Mouse (Mus musculus) thymus, adult 2 months (tissue): ENCODE data around the gene Slc29a2. TPM values are rescaled to one million over a fixed set of nuclear protein-coding genes. Genes with fewer than 3 reads are reported as not detected.

ENCODE experiments used
- DNase-seq: peaks from one replicate; pipeline ENCODE4 v3.0.0; 2021
- H3K27ac ChIP-seq: fragments of 200-500 bp; 2 replicates; pipeline ENCODE4 v1.5.1; 2012; ENCODE audit warnings: low read length, control low read depth; ENCODE audit not compliant: control insufficient read depth, insufficient read depth
- H3K27me3 ChIP-seq: fragments of 200-500 bp; 2 replicates; pipeline ENCODE4 v1.6.1; 2012; ENCODE audit warnings: mild to moderate bottlenecking, low read length, moderate library complexity, mixed read lengths; ENCODE audit not compliant: control insufficient read depth, insufficient read depth
- H3K36me3 ChIP-seq: fragments of 200-500 bp; 2 replicates; pipeline ENCODE4 v1.6.1; 2012; ENCODE audit warnings: mild to moderate bottlenecking, low read length, moderate library complexity; ENCODE audit not compliant: control insufficient read depth, insufficient read depth
- H3K4me1 ChIP-seq: fragments of 200-500 bp; replicated peaks from 2 replicates; pipeline ENCODE4 v1.6.1; 2012; ENCODE audit warnings: low read length; ENCODE audit not compliant: control insufficient read depth, insufficient read depth
- H3K4me3 ChIP-seq: fragments of 200-500 bp; 2 replicates; pipeline ENCODE4 v1.5.1; 2012; ENCODE audit warnings: mild to moderate bottlenecking, low read length, control low read depth, moderate library complexity; ENCODE audit not compliant: control insufficient read depth, insufficient read depth
- CTCF ChIP-seq: fragments of 200-500 bp; IDR thresholded peaks from 2 replicates; pipeline ENCODE4 v1.5.1; 2012; ENCODE audit warnings: mild to moderate bottlenecking, control low read depth, low read length, moderate library complexity, borderline replicate concordance; ENCODE audit not compliant: control insufficient read depth, poor library complexity, insufficient read depth; ENCODE audit errors: extremely low read depth
- POLR2A ChIP-seq: fragments of 200-500 bp; IDR thresholded peaks from 2 replicates; pipeline ENCODE4 v1.6.1; 2012; ENCODE audit warnings: mild to moderate bottlenecking, low read length, control low read depth, moderate library complexity; ENCODE audit not compliant: control insufficient read depth, poor library complexity, insufficient read depth; ENCODE audit errors: extremely low read depth
- WGBS: fragments of 180-500 bp; shearing (Covaris S2); methylation state at CpG from one replicate; pipeline ENCODE4 v1.1.7; 2018; 5-methylcytosine and 5-hydroxymethylcytosine counted together
- polyA plus RNA-seq: library from polyadenylated mRNA; depleted of rRNA; stranded (reverse); fragments of >200 nt; gene quantifications from 2 replicates; pipeline ENCODE4 v1.2.3, GENCODE M21; 2012; rRNA removed

Slc29a2 gene
- polyA plus RNA-seq, 1 experiment: 14.6 TPM

- Histone ChIP-seq H3K36me3 (no peaks in the 10 kb centered on the region), H3K27ac (no peak overlapping the region), H3K4me3 (no peak overlapping the region), H3K4me1 (peaks cover 11% of the 10 kb centered on the region), H3K27me3 (peaks cover 25% of the 10 kb centered on the region)
- TF ChIP-seq CTCF: no peak
- no peak for TF ChIP-seq POLR2A
- no peak for DNase-seq
- WGBS: 94% methylated on average over 7 of the region's 7 CpGs
Measured at GRCm38 (mm10) chr19:5069978-5070377, 46.3 kb downstream of the Slc29a2 start.

GRCm38 (mm10) chr19:5071077-5071476, 47.4 kb downstream of the Slc29a2 start:
- no peak for DNase-seq
- Histone ChIP-seq H3K27ac (no peak overlapping the region), H3K27me3 (peaks cover 25% of the 10 kb centered on the region), H3K4me1 (peaks cover 11% of the 10 kb centered on the region), H3K36me3 (no peaks in the 10 kb centered on the region), H3K4me3 (no peak overlapping the region)
- no peak for TF ChIP-seq POLR2A
- no peak for TF ChIP-seq CTCF
- WGBS: 60% methylated on average over 11 of the region's 11 CpGs

GRCm38 (mm10) chr19:5071545-5072369, 48.1 kb downstream of the Slc29a2 start:
- TF ChIP-seq CTCF (no peak), POLR2A (no peak)
- H3K4me3 ChIP-seq: peak overlapping the region; percentile 16
- no peaks in the 10 kb centered on the region for H3K36me3 ChIP-seq
- peaks cover 11% of the 10 kb centered on the region for H3K4me1 ChIP-seq
- no peak for DNase-seq
- WGBS: 12% methylated on average over 40 of the region's 40 CpGs
- H3K27ac ChIP-seq: no peak overlapping the region
- H3K27me3 ChIP-seq: peaks cover 25% of the 10 kb centered on the region

DNA sequence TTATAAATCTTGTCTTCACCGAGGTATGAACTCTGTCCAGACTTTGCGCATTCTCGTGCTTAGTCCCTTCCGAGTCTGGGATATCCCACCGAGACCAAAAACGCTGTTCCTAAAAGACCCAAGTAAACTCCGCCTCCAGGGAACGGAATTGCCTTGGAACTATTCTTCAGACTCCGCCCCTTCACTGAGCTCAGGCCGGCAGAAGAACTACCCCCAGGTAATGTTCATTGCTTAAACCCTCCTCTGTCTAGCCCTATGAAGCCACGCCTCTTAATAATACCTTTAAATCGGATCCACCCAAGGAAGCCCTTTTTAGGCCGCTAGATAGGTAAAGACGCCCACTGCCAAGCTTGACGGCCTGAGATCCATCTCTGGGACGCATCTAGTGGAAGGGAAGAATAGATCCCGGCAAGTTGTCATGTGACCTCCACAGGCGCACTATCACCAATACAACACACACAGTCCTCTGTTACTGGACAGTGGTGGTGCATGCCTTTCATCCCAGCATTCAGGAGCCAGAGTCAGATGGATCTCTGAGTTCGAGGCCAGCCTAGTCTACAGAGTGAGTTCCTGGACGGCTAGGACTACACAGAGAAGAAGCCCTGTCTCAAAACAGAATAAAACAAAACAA, 48.8 kb downstream of the Slc29a2 start:
- TF ChIP-seq POLR2A (no peak), CTCF (no peak)
- peaks cover 25% of the 10 kb centered on the region for H3K27me3 ChIP-seq
- DNase-seq: no peak
- WGBS: 11% methylated on average over 20 of the region's 20 CpGs
- H3K27ac ChIP-seq: no peak overlapping the region
- peak overlapping the region; percentile 16; the same call in 1 of the 2 replicates for H3K4me3 ChIP-seq
- H3K36me3 ChIP-seq: no peaks in the 10 kb centered on the region
- H3K4me1 ChIP-seq: peaks cover 11% of the 10 kb centered on the region

GRCm38 (mm10) chr19:5073028-5073427, 49.4 kb downstream of the Slc29a2 start:
- no peak overlapping the region for H3K4me3 ChIP-seq
- H3K27ac ChIP-seq: no peak overlapping the region
- no peaks in the 10 kb centered on the region for H3K36me3 ChIP-seq
- WGBS: 2% methylated on average over 15 of the region's 15 CpGs
- peaks cover 20% of the 10 kb centered on the region for H3K27me3 ChIP-seq
- TF ChIP-seq CTCF (no peak), POLR2A (no peak)
- DNase-seq: peak; percentile 29
- peaks cover 11% of the 10 kb centered on the region for H3K4me1 ChIP-seq

GRCm38 (mm10) chr19:5073518-5073917, 49.9 kb downstream of the Slc29a2 start:
- Histone ChIP-seq H3K4me1 (peaks cover 11% of the 10 kb centered on the region), H3K4me3 (no peak overlapping the region), H3K27ac (no peak overlapping the region), H3K36me3 (no peaks in the 10 kb centered on the region), H3K27me3 (peaks cover 16% of the 10 kb centered on the region)
- WGBS: 35% methylated on average over 5 of the region's 5 CpGs
- no peak for DNase-seq
- TF ChIP-seq CTCF: no peak
- no peak for TF ChIP-seq POLR2A

- no peak overlapping the region for H3K4me3 ChIP-seq
- H3K27me3 ChIP-seq: peaks cover 6% of the 10 kb centered on the region; the same call in 1 of the 2 replicates
- no peak for DNase-seq
- TF ChIP-seq CTCF (no peak), POLR2A (no peak)
- 91% methylated on average over 1 of the region's 1 CpGs for WGBS
- H3K36me3 ChIP-seq: no peaks in the 10 kb centered on the region
- no peak overlapping the region for H3K27ac ChIP-seq
- H3K4me1 ChIP-seq: no peaks in the 10 kb centered on the region
Measured at GRCm38 (mm10) chr19:5079279-5079678, 55.6 kb downstream of the Slc29a2 start.

Other genes with a start within 250 kb of the Slc29a2 start
- gene Rbm4, start 230.0 kb upstream of the Slc29a2 start, polyA plus RNA-seq: 113 and 130 TPM in 2 replicates
- gene Gm21992, start 212.2 kb upstream of the Slc29a2 start, polyA plus RNA-seq: 30.1 and 56.3 TPM in 2 replicates
- gene Rbm14, start 212.2 kb upstream of the Slc29a2 start, polyA plus RNA-seq: 158 and 205 TPM in 2 replicates
- 35.8 and 45.8 TPM in 2 replicates for gene Ccs, start 184.5 kb upstream of the Slc29a2 start, polyA plus RNA-seq
- 0.19 and 0.24 TPM in 2 replicates for gene Ccdc87, start 184.5 kb upstream of the Slc29a2 start, polyA plus RNA-seq
- 27.0 and 31.9 TPM in 2 replicates for gene Ctsf, start 168.7 kb upstream of the Slc29a2 start, polyA plus RNA-seq
- 8.4 and 11.8 TPM in 2 replicates for gene Actn3, start 146.0 kb upstream of the Slc29a2 start, polyA plus RNA-seq
- gene Zdhhc24, start 145.2 kb upstream of the Slc29a2 start, polyA plus RNA-seq: 53.0 and 53.5 TPM in 2 replicates
- 2.8 and 4.7 TPM in 2 replicates for gene Bbs1, start 117.2 kb upstream of the Slc29a2 start, polyA plus RNA-seq
- 153 and 175 TPM in 2 replicates for gene Dpp3, start 95.6 kb upstream of the Slc29a2 start, polyA plus RNA-seq
- gene Peli3, start 80.7 kb upstream of the Slc29a2 start, polyA plus RNA-seq: 2.1 and 2.3 TPM in 2 replicates
- 25.8 and 27.3 TPM in 2 replicates for gene Mrpl11, start 61.7 kb upstream of the Slc29a2 start, polyA plus RNA-seq
- 0.57 and 0.59 TPM in 2 replicates for gene Npas4, start 33.5 kb upstream of the Slc29a2 start, polyA plus RNA-seq
- 23.8 and 25.1 TPM in 2 replicates for gene B4gat1, start 15.0 kb downstream of the Slc29a2 start, polyA plus RNA-seq
- gene AC124502.3, start 15.0 kb downstream of the Slc29a2 start, polyA plus RNA-seq: 1.1 and 1.4 TPM in 2 replicates
- gene Brms1, start 17.5 kb downstream of the Slc29a2 start, polyA plus RNA-seq: 54.2 and 61.4 TPM in 2 replicates
- 7.1 and 8.8 TPM in 2 replicates for gene Rin1, start 26.6 kb downstream of the Slc29a2 start, polyA plus RNA-seq
- 5.9 and 7.7 TPM in 2 replicates for gene Cd248, start 44.2 kb downstream of the Slc29a2 start, polyA plus RNA-seq
- gene Tmem151a, start 61.7 kb downstream of the Slc29a2 start, polyA plus RNA-seq: 1.7 and 3.5 TPM in 2 replicates
- gene Yif1a, start 64.7 kb downstream of the Slc29a2 start, polyA plus RNA-seq: 121 and 137 TPM in 2 replicates
- gene Cnih2, start 74.7 kb downstream of the Slc29a2 start, polyA plus RNA-seq: 3.7 and 4.9 TPM in 2 replicates
- gene Rab1b, start 83.2 kb downstream of the Slc29a2 start, polyA plus RNA-seq: 296 and 317 TPM in 2 replicates
- gene Klc2, start 94.7 kb downstream of the Slc29a2 start, polyA plus RNA-seq: 48.0 and 54.9 TPM in 2 replicates
- 58.9 and 64.9 TPM in 2 replicates for gene Pacs1, start 249.3 kb downstream of the Slc29a2 start, polyA plus RNA-seq